Mouse (Mus musculus) midbrain, embryonic 16.5 days (tissue): ENCODE results near the gene Parp3. TPM values are rescaled to one million over a fixed set of nuclear protein-coding genes. Genes with fewer than 3 reads are reported as not detected.

Experiments
- polyA plus RNA-seq: library from polyadenylated mRNA; unstranded; fragments of >200 nt; fragmentation: Nextera tagmentation; extraction: Ambion mirVana; gene quantifications from 2 replicates; pipeline ENCODE4 v1.2.1, GENCODE M21; 2015

Parp3 gene
- polyA plus RNA-seq, 1 experiment from 2014 or later = 0.89 TPM

Other genes starting within 250 kb of the Parp3 start
- 108 and 112 TPM in 2 replicates for gene Alas1, start 228.3 kb downstream of the Parp3 start, polyA plus RNA-seq
- gene Poc1a, start 195.9 kb downstream of the Parp3 start, polyA plus RNA-seq = 8.0 and 9.0 TPM in 2 replicates
- gene Dusp7, start 108.3 kb downstream of the Parp3 start, polyA plus RNA-seq = 12.3 and 13.2 TPM in 2 replicates
- gene Rpl29, start 47.5 kb downstream of the Parp3 start, polyA plus RNA-seq = 551 and 555 TPM in 2 replicates
- gene Acy1, start 38.6 kb downstream of the Parp3 start, polyA plus RNA-seq = 19.8 and 21.6 TPM in 2 replicates
- gene Abhd14b, start 29.5 kb downstream of the Parp3 start, polyA plus RNA-seq = 8.8 and 10.6 TPM in 2 replicates
- gene Abhd14a, start 29.3 kb downstream of the Parp3 start, polyA plus RNA-seq = 71.9 and 82.0 TPM in 2 replicates
- gene Pcbp4, start 23.7 kb downstream of the Parp3 start, polyA plus RNA-seq = 242 and 262 TPM in 2 replicates
- 0.78 and 0.98 TPM in 2 replicates for gene Gpr62, start 11.0 kb downstream of the Parp3 start, polyA plus RNA-seq
- 48.3 and 48.5 TPM in 2 replicates for gene Rrp9, start 986 bp downstream of the Parp3 start, polyA plus RNA-seq
- gene Iqcf1, start 23.0 kb upstream of the Parp3 start, polyA plus RNA-seq = not detected in 2 replicates
- not detected in 2 replicates for gene Iqcf5, start 37.6 kb upstream of the Parp3 start, polyA plus RNA-seq
- gene Iqcf3, start 84.7 kb upstream of the Parp3 start, polyA plus RNA-seq = not detected in 2 replicates
- not detected in 2 replicates for gene Iqcf4, start 94.0 kb upstream of the Parp3 start, polyA plus RNA-seq
- not detected in 2 replicates for gene Iqcf6, start 149.6 kb upstream of the Parp3 start, polyA plus RNA-seq
- 24.3 and 24.6 TPM in 2 replicates for gene Grm2, start 179.1 kb upstream of the Parp3 start, polyA plus RNA-seq
- gene Tex264, start 209.0 kb upstream of the Parp3 start, polyA plus RNA-seq = 67.0 and 75.7 TPM in 2 replicates